In genomic region chr4:155777816-155778215, GRCm38 (mm10) we compare ENCODE assay signal across 19 mouse cellular contexts. TPM values are rescaled to one million over a fixed set of nuclear protein-coding genes. Genes with fewer than 3 reads are reported as not detected.
DNase-seq lines count a peak whose midpoint lies in the region; ATAC-seq lines count a peak whose summit lies in the region.
"Had no signal": no experiment of that assay in that cellular context is flagged by ENCODE, and none has a peak within 500 bp of the region (broad histone marks: within the 10 kb centered on the region; RNA-seq: fewer than 3 reads in every experiment).

No protein-coding gene starts in this region.

- peak; percentile 68 for DNase-seq in adrenal gland, postnatal 14 days
- DNase-seq in adrenal gland, postnatal 4 days (ENCODE audit: low spot score in 2 of 2), result no peak
- DNase-seq in hindbrain, embryonic 10.5 days (ENCODE audit: low spot score), result no peak
- peak; percentile 52 for DNase-seq in ovary, adult 18-20 months (ENCODE audit: low spot score)
- no peak for DNase-seq in ovary, postnatal 10 days (ENCODE audit: low spot score)
- DNase-seq in embryo, embryonic 10.5 days (ENCODE audit: low spot score), result no peak
- DNase-seq: liver, postnatal 0 days; thymus, adult 18-20 months had no signal

- no peaks in the 10 kb centered on the region for H3K36me3 ChIP-seq in hindbrain, embryonic 10.5 days
- H3K36me3 ChIP-seq in hindbrain, embryonic 12.5 days, result no peaks in the 10 kb centered on the region
- H3K36me3 ChIP-seq in stomach, embryonic 16.5 days (ENCODE audit: control insufficient read depth, insufficient read depth, low read length), result no peaks in the 10 kb centered on the region
- H3K36me3 ChIP-seq: embryonic facial prominence, embryonic 12.5 days; forebrain, embryonic 12.5 days; kidney, embryonic 15.5 days; limb, embryonic 12.5 days; neural tube, embryonic 15.5 days had no signal

- peaks cover 72% of the 10 kb centered on the region for H3K4me1 ChIP-seq in hindbrain, embryonic 10.5 days (replicated peaks)
- peaks cover 22% of the 10 kb centered on the region for H3K4me1 ChIP-seq in hindbrain, embryonic 12.5 days
- H3K4me1 ChIP-seq in stomach, embryonic 16.5 days (ENCODE audit: control insufficient read depth, insufficient read depth, low read length), result peaks cover 30% of the 10 kb centered on the region

- H3K9me3 ChIP-seq in hindbrain, embryonic 10.5 days, result no peaks in the 10 kb centered on the region
- H3K9me3 ChIP-seq in hindbrain, embryonic 12.5 days (replicated peaks), result no peaks in the 10 kb centered on the region
- no peaks in the 10 kb centered on the region for H3K9me3 ChIP-seq in stomach, embryonic 16.5 days (replicated peaks; ENCODE audit: control insufficient read depth, low read length)
- H3K9me3 ChIP-seq: embryonic facial prominence, embryonic 12.5 days; forebrain, embryonic 12.5 days; kidney, embryonic 15.5 days; limb, embryonic 12.5 days; neural tube, embryonic 15.5 days had no signal

- H3K27me3 ChIP-seq in hindbrain, embryonic 10.5 days (ENCODE audit: insufficient read depth, poor library complexity, severe bottlenecking), result peaks cover 41% of the 10 kb centered on the region
- peaks cover 30% of the 10 kb centered on the region for H3K27me3 ChIP-seq in hindbrain, embryonic 12.5 days
- H3K27me3 ChIP-seq in stomach, embryonic 16.5 days (ENCODE audit: control insufficient read depth, insufficient read depth, low read length), result no peaks in the 10 kb centered on the region

- ATAC-seq in hindbrain, embryonic 12.5 days (ENCODE audit: low FRiP score), result no peak
- ATAC-seq in stomach, embryonic 16.5 days (ENCODE audit: insufficient read depth, low FRiP score), result no peak
- ATAC-seq: liver, postnatal 0 days had no signal

- H3K4me3 ChIP-seq in hindbrain, embryonic 10.5 days, result no peak overlapping the region
- no peak overlapping the region for H3K4me3 ChIP-seq in hindbrain, embryonic 12.5 days
- no peak overlapping the region for H3K4me3 ChIP-seq in stomach, embryonic 16.5 days (replicated peaks; ENCODE audit: low read length)
- H3K4me3 ChIP-seq: embryonic facial prominence, embryonic 12.5 days; forebrain, embryonic 12.5 days; kidney, embryonic 15.5 days; limb, embryonic 12.5 days; neural tube, embryonic 15.5 days had no signal

- no peak overlapping the region for H3K9ac ChIP-seq in hindbrain, embryonic 12.5 days
- peak overlapping the region; percentile 44 for H3K9ac ChIP-seq in stomach, embryonic 16.5 days (ENCODE audit: low read length)
- H3K9ac ChIP-seq: embryonic facial prominence, embryonic 12.5 days; forebrain, embryonic 12.5 days; kidney, embryonic 15.5 days; limb, embryonic 12.5 days; liver, postnatal 0 days; neural tube, embryonic 15.5 days had no signal

- H3K4me2 ChIP-seq in hindbrain, embryonic 12.5 days (replicated peaks), result no peak overlapping the region
- H3K4me2 ChIP-seq in stomach, embryonic 16.5 days (ENCODE audit: low read depth, low read length), result no peak overlapping the region
- H3K4me2 ChIP-seq: embryonic facial prominence, embryonic 12.5 days; forebrain, embryonic 12.5 days; kidney, embryonic 15.5 days; limb, embryonic 12.5 days; neural tube, embryonic 15.5 days had no signal

- WGBS in hindbrain, embryonic 10.5 days, result 78% methylated on average over 2 of the region's 2 CpGs
- WGBS in hindbrain, embryonic 12.5 days, result 77% methylated on average over 2 of the region's 2 CpGs
- 55% methylated on average over 2 of the region's 2 CpGs for WGBS in stomach, embryonic 16.5 days

- peak overlapping the region; percentile 50; the same call in 1 of the 2 replicates for H3K27ac ChIP-seq in hindbrain, embryonic 10.5 days
- H3K27ac ChIP-seq in hindbrain, embryonic 12.5 days, result no peak overlapping the region
- no peak overlapping the region; the same call in none of the 2 replicates for H3K27ac ChIP-seq in stomach, embryonic 16.5 days (ENCODE audit: low read length)
- H3K27ac ChIP-seq: embryonic facial prominence, embryonic 12.5 days; forebrain, embryonic 12.5 days; kidney, embryonic 15.5 days; limb, embryonic 12.5 days had no signal

RNA-seq across cellular contexts. Expression of gene Vwa1, which starts 3.3 kb away (rescaled TPM):
- total RNA-seq in adrenal gland, postnatal 14 days (2021), result 5.2 and 5.5 TPM in 2 replicates
- 1 to 10 TPM; 5.7 to 7.4 TPM for total RNA-seq in adrenal gland, postnatal 4 days (2021)
- 13.4 and 14.0 TPM in 2 replicates for polyA plus RNA-seq in hindbrain, embryonic 10.5 days (2016; fragmentation: Nextera tagmentation; extraction: Ambion mirVana)
- 12.2 and 12.9 TPM in 2 replicates for polyA plus RNA-seq in hindbrain, embryonic 12.5 days (2016; fragmentation: Nextera tagmentation; extraction: Ambion mirVana)
- 34.0 and 34.4 TPM in 2 replicates for polyA plus RNA-seq in stomach, embryonic 16.5 days (2015; fragmentation: Nextera tagmentation; extraction: Ambion mirVana)

RNA-seq across cellular contexts. Expression of gene Tmem88b, which starts 7.9 kb away (rescaled TPM):
- 0.79 and 0.82 TPM in 2 replicates for total RNA-seq in adrenal gland, postnatal 14 days (2021)
- total RNA-seq in adrenal gland, postnatal 4 days (2021), result under 1 TPM; 0.79 to 0.84 TPM
- polyA plus RNA-seq in hindbrain, embryonic 10.5 days (2016; fragmentation: Nextera tagmentation; extraction: Ambion mirVana), result 0.31 and 0.67 TPM in 2 replicates
- 0.58 and 0.86 TPM in 2 replicates for polyA plus RNA-seq in hindbrain, embryonic 12.5 days (2016; fragmentation: Nextera tagmentation; extraction: Ambion mirVana)
- 0.35 and 0.43 TPM in 2 replicates for polyA plus RNA-seq in stomach, embryonic 16.5 days (2015; fragmentation: Nextera tagmentation; extraction: Ambion mirVana)

RNA-seq across cellular contexts. Expression of gene Ankrd65, which starts 12.4 kb away (rescaled TPM):
- total RNA-seq in adrenal gland, postnatal 14 days (2021), result not detected in 2 replicates
- total RNA-seq in adrenal gland, postnatal 4 days (2021), result not detected
- polyA plus RNA-seq in hindbrain, embryonic 10.5 days (2016; fragmentation: Nextera tagmentation; extraction: Ambion mirVana), result 0.18 TPM in 1 of 2 replicates, not detected in the other
- not detected in 2 replicates for polyA plus RNA-seq in hindbrain, embryonic 12.5 days (2016; fragmentation: Nextera tagmentation; extraction: Ambion mirVana)
- 0.31 and 0.35 TPM in 2 replicates for polyA plus RNA-seq in stomach, embryonic 16.5 days (2015; fragmentation: Nextera tagmentation; extraction: Ambion mirVana)
- total RNA-seq: gastrocnemius, adult 8-10 months; layer of hippocampus, postnatal 25 days; midbrain, postnatal 0 days had no signal
- polyA plus RNA-seq: embryonic facial prominence, embryonic 12.5 days; forebrain, embryonic 12.5 days; midbrain, postnatal 0 days; neural tube, embryonic 15.5 days; small intestine, adult 2 months had no signal

RNA-seq across cellular contexts. Expression of gene Atad3a, which starts 16.9 kb away (rescaled TPM):
- 117 and 127 TPM in 2 replicates for total RNA-seq in adrenal gland, postnatal 14 days (2021)
- 100 to 1,000 TPM in 1 of 2 experiments, 10 to 100 TPM in 1; 99.1 to 102 TPM for total RNA-seq in adrenal gland, postnatal 4 days (2021)
- 110 and 124 TPM in 2 replicates for polyA plus RNA-seq in hindbrain, embryonic 10.5 days (2016; fragmentation: Nextera tagmentation; extraction: Ambion mirVana)
- polyA plus RNA-seq in hindbrain, embryonic 12.5 days (2016; fragmentation: Nextera tagmentation; extraction: Ambion mirVana), result 81.8 and 84.7 TPM in 2 replicates
- 99.0 and 101 TPM in 2 replicates for polyA plus RNA-seq in stomach, embryonic 16.5 days (2015; fragmentation: Nextera tagmentation; extraction: Ambion mirVana)

RNA-seq across cellular contexts. Expression of gene Mrpl20, which starts 24.9 kb away (rescaled TPM):
- total RNA-seq in adrenal gland, postnatal 14 days (2021), result 194 and 200 TPM in 2 replicates
- total RNA-seq in adrenal gland, postnatal 4 days (2021), result 100 to 1,000 TPM; 110 to 122 TPM
- 252 and 253 TPM in 2 replicates for polyA plus RNA-seq in hindbrain, embryonic 10.5 days (2016; fragmentation: Nextera tagmentation; extraction: Ambion mirVana)
- polyA plus RNA-seq in hindbrain, embryonic 12.5 days (2016; fragmentation: Nextera tagmentation; extraction: Ambion mirVana), result 189 and 204 TPM in 2 replicates
- polyA plus RNA-seq in stomach, embryonic 16.5 days (2015; fragmentation: Nextera tagmentation; extraction: Ambion mirVana), result 191 and 199 TPM in 2 replicates

Comparison
In these comparisons a context has a peak if more than half of its experiments do, and no peak if none do; other contexts are left out.
1. DNase-seq: peak in adrenal gland, postnatal 14 days (single experiment) and ovary, adult 18-20 months (single experiment); none in adrenal gland, postnatal 4 days (0 of 2), hindbrain, embryonic 10.5 days (single experiment), ovary, postnatal 10 days (single experiment) and embryo, embryonic 10.5 days (single experiment).